Comparison of ENCODE assay signal across 8 mouse cellular contexts in the genomic region with DNA sequence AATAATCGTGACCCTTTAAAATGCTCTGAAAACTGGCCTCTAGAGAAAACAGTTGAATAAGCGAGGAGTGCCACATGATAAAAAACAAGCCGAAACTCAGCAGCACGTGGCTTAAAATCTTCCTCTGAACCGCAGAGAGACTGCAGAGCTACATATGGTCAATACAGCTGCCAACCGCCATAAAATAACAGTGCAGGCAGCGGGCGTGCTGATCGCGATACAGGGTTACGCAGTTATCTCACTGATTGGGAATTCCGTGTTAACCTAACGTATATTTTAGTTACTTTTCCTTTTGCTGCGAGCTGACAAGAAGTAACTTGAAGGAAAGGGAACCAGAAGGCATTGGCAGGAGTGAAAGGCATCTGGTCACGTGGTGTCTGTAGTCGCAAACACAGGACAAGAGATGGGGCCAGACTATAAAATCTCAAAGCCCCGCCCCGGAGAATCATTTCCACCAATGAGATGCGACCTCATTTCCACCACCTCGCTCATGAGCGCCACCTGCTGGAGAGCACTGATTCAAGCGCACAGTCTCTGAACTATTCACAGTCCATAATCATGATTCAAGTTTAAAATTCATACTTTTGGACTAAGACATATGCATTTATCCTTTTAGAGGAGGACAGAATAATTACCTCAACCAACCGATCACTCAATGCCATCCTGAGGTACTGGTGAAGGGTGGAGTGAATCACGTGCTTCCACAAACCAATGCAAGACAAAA.
DNase-seq lines count a peak whose midpoint lies in the region; ATAC-seq and TF ChIP-seq lines count a peak whose summit lies in the region.
"Had no signal": no experiment of that assay in that cellular context is flagged by ENCODE, and none has a peak within 500 bp of the region (broad histone marks: within the 10 kb centered on the region; RNA-seq: fewer than 3 reads in every experiment).

No protein-coding gene starts in this region.

- no peak for TF ChIP-seq EP300 in CH12.LX (IDR thresholded peaks at IDR 0.05; ENCODE audit: low read length)

- H3K27ac ChIP-seq in kidney, embryonic 15.5 days = no peak overlapping the region
- H3K27ac ChIP-seq in CH12.LX (ENCODE audit: insufficient read depth, low read depth) = no peak overlapping the region
- H3K27ac ChIP-seq in spleen, adult 2 months (ENCODE audit: insufficient read depth, low read length) = no peak overlapping the region
- H3K27ac ChIP-seq: embryonic facial prominence, embryonic 13.5 days had no signal

- no peaks in the 10 kb centered on the region for H3K79me2 ChIP-seq in CH12.LX (replicated peaks; ENCODE audit: control insufficient read depth, extremely low read depth, insufficient read depth, poor library complexity, severe bottlenecking)

- in situ Hi-C loops in CH12.LX (cut with MboI; ENCODE audit: low pct_ligation_motif_present, low pct_unique_long_range_greater_than_20kb, low sequenced_read_pairs) = loop anchor here (5.0 kb wide), 1 partner anchor 449 kb away; no protein-coding TSS in a partner anchor

- DNase-seq in kidney, adult 9 months = peak; percentile 29
- DNase-seq in CH12.LX (ENCODE audit: extremely low read depth) (peak; percentile 49), adipocyte (ENCODE audit: low spot score) (peak; percentile 31)
- peak; percentile 42 to 65 for DNase-seq in layer of hippocampus, adult 18-20 months (ENCODE audit: low spot score in 2 of 2)
- DNase-seq in spleen, adult 2 months (ENCODE audit: low read depth in 1 of 2, low spot score in 2 of 2) = peak in 1 of 2 experiments; percentile 36
- DNase-seq in urinary bladder, postnatal 25 days (ENCODE audit: low spot score) = no peak

- peak; percentile 30 for TF ChIP-seq RAD21 in CH12.LX (IDR thresholded peaks at IDR 0.05; ENCODE audit: low read depth, low read length)

- H3K9me3 ChIP-seq in kidney, embryonic 15.5 days (replicated peaks) = no peaks in the 10 kb centered on the region
- no peaks in the 10 kb centered on the region for H3K9me3 ChIP-seq in CH12.LX (replicated peaks; ENCODE audit: low read length)
- H3K9me3 ChIP-seq: embryonic facial prominence, embryonic 13.5 days had no signal

- no peaks in the 10 kb centered on the region for H3K36me3 ChIP-seq in kidney, embryonic 15.5 days
- H3K36me3 ChIP-seq in CH12.LX (replicated peaks in 1 of 2; ENCODE audit: control insufficient read depth in 1 of 2, insufficient read depth in 1 of 2, low read length in 1 of 2) = peaks cover 0 to 4% of the 10 kb centered on the region in 2 experiments
- peaks cover 4% of the 10 kb centered on the region for H3K36me3 ChIP-seq in spleen, adult 2 months (ENCODE audit: control insufficient read depth, insufficient read depth, low read length)
- H3K36me3 ChIP-seq: embryonic facial prominence, embryonic 13.5 days had no signal

- no peak for ATAC-seq in kidney, embryonic 15.5 days (replicated peaks; ENCODE audit: low FRiP score)

- peak; percentile 33 to 70; a peak in 3 of 4 replicates for TF ChIP-seq CTCF in CH12.LX (conservative IDR thresholded peaks at IDR 0.05 in 1 of 2, IDR thresholded peaks at IDR 0.05 in 1 of 2; ENCODE audit: low read depth in 2 of 2, low read length in 2 of 2)
- TF ChIP-seq CTCF in spleen, adult 2 months (IDR thresholded peaks at IDR 0.05; ENCODE audit: extremely low read depth, insufficient read depth, insufficient read length, insufficient replicate concordance) = peak; percentile 51; the same call in 1 of the 2 replicates

- dilution Hi-C loops in CH12.LX (cut with MboI; ENCODE audit: extremely low pct_ligation_motif_present, extremely low pct_unique_long_range_greater_than_20kb, low sequenced_read_pairs) = no loop called here

- no peak overlapping the region for H3K9ac ChIP-seq in kidney, embryonic 15.5 days
- H3K9ac ChIP-seq in CH12.LX (ENCODE audit: insufficient read depth, low read depth) = no peak overlapping the region
- H3K9ac ChIP-seq: embryonic facial prominence, embryonic 13.5 days had no signal

- H3K4me2 ChIP-seq in kidney, embryonic 15.5 days = no peak overlapping the region
- no peak overlapping the region for H3K4me2 ChIP-seq in CH12.LX (ENCODE audit: insufficient read depth, low read depth, poor library complexity, severe bottlenecking)
- H3K4me2 ChIP-seq: embryonic facial prominence, embryonic 13.5 days had no signal

- no peaks in the 10 kb centered on the region for H3K27me3 ChIP-seq in kidney, embryonic 15.5 days
- H3K27me3 ChIP-seq in CH12.LX (replicated peaks) = no peaks in the 10 kb centered on the region
- H3K27me3 ChIP-seq in spleen, adult 2 months (ENCODE audit: control insufficient read depth, insufficient read depth, low read length) = no peaks in the 10 kb centered on the region

- no peak overlapping the region for H3K4me3 ChIP-seq in kidney, embryonic 15.5 days (replicated peaks)
- no peak overlapping the region for H3K4me3 ChIP-seq in CH12.LX (replicated peaks in 1 of 3; ENCODE audit: low read depth in 2 of 3, low read length in 2 of 3, poor library complexity in 1 of 3)
- no peak overlapping the region for H3K4me3 ChIP-seq in spleen, adult 2 months (ENCODE audit: extremely low read depth, insufficient read depth, insufficient read length)
- H3K4me3 ChIP-seq: embryonic facial prominence, embryonic 13.5 days had no signal

- H3K4me1 ChIP-seq in kidney, embryonic 15.5 days = 0 out of 2 replicates have a peak, but pooled peaks cover 6% of the 10 kb centered on the region
- 0 out of 4 replicates have a peak, but pooled peaks cover 0 to 6% of the 10 kb centered on the region in 2 experiments for H3K4me1 ChIP-seq in CH12.LX (ENCODE audit: control insufficient read depth in 1 of 2, insufficient read depth in 2 of 2)
- no peaks in the 10 kb centered on the region for H3K4me1 ChIP-seq in spleen, adult 2 months (ENCODE audit: control insufficient read depth, insufficient read depth, insufficient read length)

- 92% methylated on average over 24 of the region's 24 CpGs for WGBS in kidney, embryonic 15.5 days
- WGBS in spleen, adult 2 months = 95% methylated on average over 24 of the region's 24 CpGs

- no peak for TF ChIP-seq POLR2A in CH12.LX (IDR thresholded peaks at IDR 0.05; ENCODE audit: low read depth, low read length)
- TF ChIP-seq POLR2A in spleen, adult 2 months (IDR thresholded peaks at IDR 0.05; ENCODE audit: low read depth, low read length) = no peak

TF ChIP-seq in CH12.LX, 34 proteins besides CTCF, POLR2A, EP300 and RAD21:
- no peak for TF ChIP-seq MAZ (IDR thresholded peaks at IDR 0.05; ENCODE audit: low read depth, low read length)
- no peak for TF ChIP-seq USF1 (IDR thresholded peaks at IDR 0.05; ENCODE audit: low read depth, low read length)
- no peak for TF ChIP-seq CHD2 (IDR thresholded peaks at IDR 0.05; ENCODE audit: low read length)
- TF ChIP-seq JUN (IDR thresholded peaks at IDR 0.05; ENCODE audit: insufficient read depth, low read depth, low read length) = no peak
- no peak for TF ChIP-seq ELF1 (IDR thresholded peaks at IDR 0.05; ENCODE audit: low read depth, low read length)
- TF ChIP-seq SMC3 (IDR thresholded peaks at IDR 0.05; ENCODE audit: low read depth, low read length) = peak; percentile 57
- no peak for TF ChIP-seq UBTF (IDR thresholded peaks at IDR 0.05; ENCODE audit: low read depth, low read length)
